Mouse (Mus musculus) ES-Bruce4 (cell line): Measurements from ENCODE around the gene Agfg2. TPM values are rescaled to one million over a fixed set of nuclear protein-coding genes. Genes with fewer than 3 reads are reported as not detected.
A peak's percentile ranks its signal among the peaks of the same experiment; 100 is the strongest.

Experiments
- H3K27ac ChIP-seq: 2 replicates; pipeline ENCODE4 v1.5.1; 2012; ENCODE audit warnings: low read length, inconsistent platforms; ENCODE audit not compliant: insufficient read depth
- H3K27me3 ChIP-seq: 2 replicates; pipeline ENCODE4 v1.6.1; 2012; ENCODE audit warnings: mild to moderate bottlenecking, low read length, inconsistent platforms; ENCODE audit not compliant: control insufficient read depth, poor library complexity, insufficient read depth, severe bottlenecking
- H3K36me3 ChIP-seq: 2 replicates; pipeline ENCODE4 v1.6.1; 2012; ENCODE audit warnings: inconsistent platforms, mild to moderate bottlenecking, low read length, moderate library complexity; ENCODE audit not compliant: control insufficient read depth, poor library complexity, insufficient read depth, severe bottlenecking
- H3K4me1 ChIP-seq: one replicate; pipeline ENCODE4 v1.8.1; 2011; ENCODE audit warnings: low read length; ENCODE audit not compliant: control insufficient read depth, insufficient read depth
- H3K4me3 ChIP-seq: 2 replicates; pipeline ENCODE4 v1.5.1; 2011; ENCODE audit warnings: low read depth, mild to moderate bottlenecking, low read length
- H3K9ac ChIP-seq: 2 replicates; pipeline ENCODE4 v1.6.1; 2012; ENCODE audit warnings: low read depth, mild to moderate bottlenecking, inconsistent platforms; ENCODE audit not compliant: poor library complexity, severe bottlenecking
- H3K9me3 ChIP-seq: replicated peaks from 2 replicates; pipeline ENCODE4 v1.6.1; 2012; ENCODE audit warnings: mild to moderate bottlenecking, low read length, inconsistent platforms; ENCODE audit not compliant: control insufficient read depth, poor library complexity, insufficient read depth, severe bottlenecking
- CTCF ChIP-seq: IDR thresholded peaks from one replicate; pipeline ENCODE4 v1.8.1; 2011; ENCODE audit warnings: low read depth, low read length
- EP300 ChIP-seq: IDR thresholded peaks from 2 replicates; pipeline ENCODE4 v1.6.1; 2011; ENCODE audit warnings: low read depth, low read length; ENCODE audit not compliant: insufficient read depth
- POLR2A ChIP-seq: IDR thresholded peaks from one replicate; pipeline ENCODE4 v1.8.1; 2011; ENCODE audit warnings: low read length; ENCODE audit not compliant: insufficient read depth
- polyA plus RNA-seq: library from polyadenylated mRNA; stranded (reverse); fragments of >200 nt; gene quantifications from 2 replicates; pipeline ENCODE4 v1.2.4, GENCODE M21; 2011; ENCODE audit warnings: low read depth; ENCODE audit not compliant: missing spikeins, insufficient read depth, insufficient read length

Gene Agfg2
- polyA plus RNA-seq, 1 experiment, result 14.8 TPM

DNA sequence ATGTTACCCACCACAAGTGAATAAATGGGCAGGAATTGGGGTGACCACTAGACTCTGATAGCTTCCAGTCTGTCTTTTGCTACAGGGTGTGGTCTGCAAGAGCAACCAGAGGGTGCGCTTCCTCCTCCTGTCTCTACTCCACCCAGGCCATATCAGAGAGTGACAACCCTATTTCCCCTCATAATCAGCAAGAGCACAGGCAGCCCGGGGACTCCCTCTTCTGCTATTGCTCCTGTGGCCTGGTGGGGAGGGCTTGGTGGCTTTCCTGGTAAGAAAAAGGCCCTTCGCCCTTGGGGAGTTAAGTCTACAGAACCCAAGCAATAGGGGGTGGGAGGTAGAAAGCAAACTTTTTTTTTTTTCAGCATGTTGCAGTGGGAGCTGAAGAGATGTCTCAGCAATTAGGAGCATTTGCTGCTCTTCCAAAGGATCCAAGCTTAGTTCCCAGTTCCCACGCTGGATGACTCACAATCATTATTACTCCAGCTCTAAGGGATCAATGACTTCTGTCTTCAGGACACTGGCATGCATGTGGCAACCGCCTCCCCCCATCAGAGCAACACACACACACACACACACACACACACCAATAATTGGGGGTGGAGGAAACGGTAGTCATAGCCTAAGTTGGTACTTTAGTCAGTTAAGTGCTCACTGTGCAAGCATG is 1.7 kb upstream of the Agfg2 start:
- H3K27ac ChIP-seq, result no peak overlapping the region

DNA sequence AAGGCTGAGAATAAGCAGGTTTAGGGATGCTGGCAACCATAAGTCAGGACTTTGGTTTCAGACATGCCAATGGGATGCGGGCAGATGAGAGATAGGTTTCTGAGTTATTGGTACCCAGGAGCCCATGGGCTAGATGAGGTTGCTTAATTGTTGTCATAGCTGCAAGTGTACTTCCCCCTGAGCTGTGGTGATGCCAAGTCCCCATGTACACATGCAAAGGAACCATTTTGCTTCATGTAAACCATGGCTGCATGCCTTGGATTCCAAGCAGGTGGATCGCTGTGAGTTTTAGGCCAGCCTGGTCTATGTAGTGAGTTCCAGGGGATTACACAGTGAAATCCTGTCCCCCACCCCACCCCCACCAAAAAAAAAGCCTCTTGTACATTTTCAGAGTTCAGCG is 1.1 kb upstream of the Agfg2 start:
- no peaks in the 10 kb centered on the region for H3K27me3 ChIP-seq
- H3K9me3 ChIP-seq, result no peaks in the 10 kb centered on the region
- no peak overlapping the region for H3K9ac ChIP-seq
- H3K4me1 ChIP-seq, result no peaks in the 10 kb centered on the region
- TF ChIP-seq POLR2A (no peak), EP300 (no peak), CTCF (no peak)
- H3K27ac ChIP-seq, result no peak overlapping the region
- no peaks in the 10 kb centered on the region for H3K36me3 ChIP-seq
- H3K4me3 ChIP-seq, result no peak overlapping the region

More for the DNA sequence above, 1.7 kb upstream of the Agfg2 start:
- Histone ChIP-seq H3K4me3 (no peak overlapping the region), H3K27me3 (no peaks in the 10 kb centered on the region), H3K9me3 (no peaks in the 10 kb centered on the region), H3K9ac (no peak overlapping the region), H3K4me1 (no peaks in the 10 kb centered on the region), H3K36me3 (no peaks in the 10 kb centered on the region)
- TF ChIP-seq EP300 (no peak), POLR2A (no peak), CTCF (no peak)

DNA sequence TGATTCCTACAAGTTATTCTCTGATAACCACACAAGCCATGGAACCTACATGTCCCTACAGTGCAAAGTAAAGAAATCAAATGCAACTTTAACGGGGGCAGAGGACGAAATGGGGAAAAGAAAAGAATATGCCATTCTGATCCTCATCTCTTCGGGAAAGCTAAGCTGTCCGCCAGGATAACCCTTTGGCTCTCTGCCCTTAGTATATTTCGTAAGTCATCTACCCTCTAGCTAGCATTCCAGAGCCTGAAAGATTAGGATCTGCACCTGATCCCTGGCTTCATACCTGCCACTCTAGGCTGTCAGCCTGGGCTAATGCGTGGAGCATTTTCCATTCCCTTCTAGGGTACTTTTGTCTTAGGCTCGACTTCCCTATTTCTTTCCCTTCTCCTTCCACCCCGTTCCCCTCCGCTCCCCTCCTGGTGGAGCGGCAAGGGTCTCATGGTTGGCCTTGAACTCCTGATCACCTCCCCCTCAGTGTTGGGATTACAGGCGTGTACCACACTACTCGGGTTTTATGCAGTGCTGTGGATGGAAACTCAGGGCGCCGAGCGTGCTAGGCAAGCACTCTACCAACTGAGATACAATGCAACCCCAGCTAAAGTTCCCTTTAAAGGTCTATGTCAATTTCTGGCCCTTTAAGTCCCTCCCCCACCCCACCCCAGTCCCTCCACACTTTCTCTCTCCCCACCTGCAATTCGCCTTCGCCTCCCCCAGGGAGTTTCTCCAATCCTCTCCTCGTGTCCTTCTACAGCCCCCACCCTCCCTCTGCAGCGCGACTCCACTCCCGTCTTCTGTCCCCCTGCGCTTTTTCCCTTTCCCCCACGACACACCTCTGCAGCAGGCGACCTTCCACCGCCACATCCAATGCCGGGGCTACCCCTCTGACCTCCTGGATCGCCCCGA is 885 bp downstream of the Agfg2 start:
- TF ChIP-seq EP300, result no peak
- no peak for TF ChIP-seq POLR2A
- TF ChIP-seq CTCF, result no peak
- Histone ChIP-seq H3K9ac (peak overlapping the region; percentile 87), H3K27me3 (no peaks in the 10 kb centered on the region), H3K4me3 (peak overlapping the region; percentile 89), H3K36me3 (no peaks in the 10 kb centered on the region), H3K9me3 (no peaks in the 10 kb centered on the region), H3K4me1 (no peaks in the 10 kb centered on the region), H3K27ac (no peak overlapping the region)

DNA sequence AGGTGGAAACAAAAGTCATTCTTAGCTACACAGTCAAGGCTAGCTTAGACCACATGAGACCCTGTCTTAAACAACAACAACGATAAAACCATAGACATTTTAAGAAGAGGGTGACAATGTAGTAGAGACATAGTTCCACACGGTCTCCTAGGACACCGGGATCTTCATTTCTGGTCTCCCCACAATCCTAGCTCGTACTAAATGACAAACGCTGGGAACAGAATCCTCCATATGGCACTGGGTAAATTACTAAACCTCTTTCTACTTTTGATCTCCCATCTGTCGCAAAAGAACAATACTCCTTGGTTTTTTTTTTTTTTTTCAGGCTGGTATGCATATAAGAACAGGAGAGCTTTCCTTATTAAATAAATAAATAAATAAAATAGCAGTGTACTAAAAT is 2.0 kb downstream of the Agfg2 start:
- Histone ChIP-seq H3K4me1 (no peaks in the 10 kb centered on the region), H3K9ac (no peak overlapping the region), H3K27me3 (no peaks in the 10 kb centered on the region), H3K9me3 (no peaks in the 10 kb centered on the region), H3K27ac (no peak overlapping the region), H3K4me3 (no peak overlapping the region), H3K36me3 (no peaks in the 10 kb centered on the region)
- no peak for TF ChIP-seq CTCF
- no peak for TF ChIP-seq EP300
- TF ChIP-seq POLR2A, result no peak

DNA sequence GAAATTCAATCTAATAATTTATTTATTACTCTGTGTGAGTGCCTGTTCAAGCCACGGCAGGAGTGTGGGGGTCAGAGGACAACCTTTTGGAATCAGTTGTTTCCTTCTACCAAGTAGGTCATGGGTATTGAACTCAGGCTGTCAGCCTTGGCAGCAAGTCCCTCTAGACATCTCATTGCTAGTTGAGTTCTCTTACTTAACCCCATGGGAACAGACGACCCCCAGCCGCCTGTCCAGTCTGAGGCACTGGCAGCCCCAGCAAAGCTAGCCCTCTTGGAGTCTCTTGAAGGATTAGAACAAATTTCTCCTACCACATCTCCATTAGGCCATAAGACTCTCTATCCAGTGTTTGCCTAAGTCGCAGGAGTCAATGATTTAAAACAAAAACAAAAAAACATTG is 4.8 kb downstream of the Agfg2 start:
- no peak for TF ChIP-seq EP300
- no peak for TF ChIP-seq CTCF
- TF ChIP-seq POLR2A, result no peak
- no peaks in the 10 kb centered on the region for H3K9me3 ChIP-seq

DNA sequence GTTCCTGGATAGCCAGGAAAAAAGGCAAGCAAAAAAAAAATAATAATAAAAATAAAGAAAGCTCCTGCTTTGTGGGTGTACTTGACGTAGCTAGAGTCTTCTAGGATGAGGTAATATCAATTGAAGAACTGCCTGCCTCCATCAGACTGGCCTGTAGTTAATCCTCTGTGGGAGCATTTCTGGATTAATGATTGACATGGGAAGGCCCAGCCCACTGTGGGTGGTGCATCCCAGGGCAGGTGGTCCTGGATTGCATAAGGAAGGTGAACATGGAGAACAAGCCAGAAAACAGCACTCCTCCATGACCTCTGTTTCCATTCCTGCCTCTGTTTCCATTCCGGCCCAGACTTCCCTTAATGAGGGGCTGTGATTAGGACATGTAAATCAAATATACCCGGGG is 5.8 kb downstream of the Agfg2 start:
- TF ChIP-seq CTCF (no peak), POLR2A (no peak), EP300 (no peak)
- Histone ChIP-seq H3K4me3 (no peak overlapping the region), H3K27me3 (no peaks in the 10 kb centered on the region), H3K27ac (no peak overlapping the region), H3K4me1 (no peaks in the 10 kb centered on the region), H3K9me3 (no peaks in the 10 kb centered on the region), H3K9ac (no peak overlapping the region), H3K36me3 (no peaks in the 10 kb centered on the region)

More for the DNA sequence above, 4.8 kb downstream of the Agfg2 start:
- Histone ChIP-seq H3K4me3 (no peak overlapping the region), H3K9ac (no peak overlapping the region), H3K36me3 (no peaks in the 10 kb centered on the region), H3K4me1 (no peaks in the 10 kb centered on the region), H3K27ac (no peak overlapping the region), H3K27me3 (no peaks in the 10 kb centered on the region)
